Mouse (Mus musculus): ENCODE results near the gene 4930426L09Rik. TPM values are rescaled to one million over a fixed set of nuclear protein-coding genes. Genes with fewer than 3 reads are reported as not detected.

Gene 4930426L09Rik
- polyA plus RNA-seq, 1 experiment = 1.4 TPM

- Histone ChIP-seq H3K4me3 (ENCODE audit: insufficient read depth, low read length) (no peak overlapping the region), H3K4me1 (ENCODE audit: control insufficient read depth, insufficient read depth, low read length) (no peaks in the 10 kb centered on the region), H3K27ac (ENCODE audit: insufficient read depth, low read length) (no peak overlapping the region)
- TF ChIP-seq CTCF (IDR thresholded peaks at IDR 0.05; ENCODE audit: extremely low read depth, insufficient read depth, low read length) (no peak), POLR2A (IDR thresholded peaks at IDR 0.05; ENCODE audit: extremely low read depth, insufficient read depth, low read length) (no peak)
Measured at GRCm38 (mm10) chr2:19037907-19038570, 39.9 kb downstream of the 4930426L09Rik start.

- H3K4me1 ChIP-seq (ENCODE audit: control insufficient read depth, insufficient read depth, low read length) = no peaks in the 10 kb centered on the region
- H3K27ac ChIP-seq (ENCODE audit: insufficient read depth, low read length) = no peak overlapping the region
- H3K4me3 ChIP-seq (ENCODE audit: insufficient read depth, low read length) = no peak overlapping the region
- TF ChIP-seq CTCF (IDR thresholded peaks at IDR 0.05; ENCODE audit: extremely low read depth, insufficient read depth, low read length) = no peak
- TF ChIP-seq POLR2A (IDR thresholded peaks at IDR 0.05; ENCODE audit: extremely low read depth, insufficient read depth, low read length) = no peak
Measured at GRCm38 (mm10) chr2:19048225-19048624, 50.1 kb downstream of the 4930426L09Rik start.

- no peaks in the 10 kb centered on the region for H3K4me1 ChIP-seq (ENCODE audit: control insufficient read depth, insufficient read depth, low read length)
- no peak overlapping the region for H3K4me3 ChIP-seq (ENCODE audit: insufficient read depth, low read length)
- no peak for TF ChIP-seq CTCF (IDR thresholded peaks at IDR 0.05; ENCODE audit: extremely low read depth, insufficient read depth, low read length)
- no peak overlapping the region for H3K27ac ChIP-seq (ENCODE audit: insufficient read depth, low read length)
Measured at GRCm38 (mm10) chr2:19049341-19049740, 51.2 kb downstream of the 4930426L09Rik start.

Other genes with a start within 250 kb of the 4930426L09Rik start
- 58.2 and 58.8 TPM in 2 replicates for gene Pip4k2a, start 217 bp upstream of the 4930426L09Rik start, polyA plus RNA-seq (2012; rRNA removed)
- 0.25 TPM in 2 replicates for gene Armc3, start 201.0 kb downstream of the 4930426L09Rik start, polyA plus RNA-seq (2012; rRNA removed)

Measured in cortical plate, adult 2 months (tissue).